Mouse (Mus musculus): ENCODE data around the gene Scgb2b11. TPM values are rescaled to one million over a fixed set of nuclear protein-coding genes. Genes with fewer than 3 reads are reported as not detected.
"Not testable (repeated sequence)": the region's sequence is repeated elsewhere in the genome, so short reads cannot be mapped to it uniquely, and the experiment has no call there.

Gene Scgb2b11
- total RNA-seq (2014; rRNA removed) (not detected in 2 replicates), polyA plus RNA-seq (2015; fragmentation: Nextera tagmentation; extraction: Ambion mirVana) (not detected in 2 replicates)

GRCm38 (mm10) chr7:32211045-32211444, at the start of gene Scgb2b11:
TSS of gene Scgb2b11 (minus strand) at chr7:32211145.
- not testable (repeated sequence) for H3K9ac ChIP-seq (replicated peaks; ENCODE audit: low read length, poor library complexity, severe bottlenecking); H3K27me3 ChIP-seq (ENCODE audit: insufficient read depth, low read length); ATAC-seq (ENCODE audit: low FRiP score); H3K4me1 ChIP-seq (ENCODE audit: insufficient read depth, low read length); H3K9me3 ChIP-seq (ENCODE audit: low read length); H3K36me3 ChIP-seq (ENCODE audit: insufficient read depth, low read length); H3K4me3 ChIP-seq (ENCODE audit: low read depth, low read length); DNase-seq (ENCODE audit: low spot score); H3K4me2 ChIP-seq (ENCODE audit: low read depth, low read length, poor library complexity, severe bottlenecking); H3K27ac ChIP-seq (ENCODE audit: low read depth, low read length)
- WGBS = 90% methylated on average over 2 of the region's 2 CpGs

DNA sequence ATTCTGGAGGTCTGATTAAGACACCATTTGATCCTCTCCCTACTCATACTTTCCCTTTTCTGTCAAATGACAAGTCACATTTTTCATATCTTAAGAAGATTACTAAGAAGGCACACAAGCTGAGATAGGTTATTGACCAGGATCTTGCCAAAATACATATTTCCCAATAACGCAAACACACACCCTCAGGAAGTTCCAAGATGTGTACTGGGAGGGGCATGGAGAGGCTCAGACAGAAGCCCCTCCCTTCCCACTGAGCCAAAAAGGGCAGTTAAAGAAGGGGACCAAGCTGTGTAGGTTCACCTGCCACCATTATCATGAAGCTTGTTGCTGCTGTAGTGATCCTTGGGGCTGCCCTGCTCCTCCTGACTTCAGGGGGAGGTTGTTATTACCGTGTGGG, 11.6 kb upstream of the Scgb2b11 start, which contains the start of gene Scgb1b11:
Scgb1b11 (plus strand) TSS at position 301 of the 400 bp plus-strand sequence.
- not testable (repeated sequence) for H3K27me3 ChIP-seq (ENCODE audit: insufficient read depth, low read length); H3K4me2 ChIP-seq (ENCODE audit: low read depth, low read length, poor library complexity, severe bottlenecking); ATAC-seq (ENCODE audit: low FRiP score); H3K36me3 ChIP-seq (ENCODE audit: insufficient read depth, low read length); H3K4me1 ChIP-seq (ENCODE audit: insufficient read depth, low read length); H3K27ac ChIP-seq (ENCODE audit: low read depth, low read length); H3K4me3 ChIP-seq (ENCODE audit: low read depth, low read length); H3K9ac ChIP-seq (replicated peaks; ENCODE audit: low read length, poor library complexity, severe bottlenecking); H3K9me3 ChIP-seq (ENCODE audit: low read length); DNase-seq (ENCODE audit: low spot score)
- no CpG with 5 or more reads among the region's 2 CpGs for WGBS

Other genes with a start within 250 kb of the Scgb2b11 start
- not detected in 2 replicates for gene Scgb1b10, start 110.3 kb downstream of the Scgb2b11 start, total RNA-seq (2014; rRNA removed)
- gene Scgb1b10, start 110.3 kb downstream of the Scgb2b11 start, polyA plus RNA-seq (2015; fragmentation: Nextera tagmentation; extraction: Ambion mirVana) = not detected in 2 replicates
- not detected in 2 replicates for gene Scgb1b11, start 11.7 kb upstream of the Scgb2b11 start, total RNA-seq (2014; rRNA removed)
- gene Scgb1b11, start 11.7 kb upstream of the Scgb2b11 start, polyA plus RNA-seq (2015; fragmentation: Nextera tagmentation; extraction: Ambion mirVana) = not detected in 2 replicates
- not detected in 2 replicates for gene Scgb2b12, start 116.1 kb upstream of the Scgb2b11 start, total RNA-seq (2014; rRNA removed)
- gene Scgb2b12, start 116.1 kb upstream of the Scgb2b11 start, polyA plus RNA-seq (2015; fragmentation: Nextera tagmentation; extraction: Ambion mirVana) = not detected in 2 replicates
- gene Scgb1b12, start 123.0 kb upstream of the Scgb2b11 start, total RNA-seq (2014; rRNA removed) = not detected in 2 replicates
- gene Scgb1b12, start 123.0 kb upstream of the Scgb2b11 start, polyA plus RNA-seq (2015; fragmentation: Nextera tagmentation; extraction: Ambion mirVana) = not detected in 2 replicates
- not detected in 2 replicates for gene Scgb1b29, start 230.4 kb upstream of the Scgb2b11 start, total RNA-seq (2014; rRNA removed)
- gene Scgb1b29, start 230.4 kb upstream of the Scgb2b11 start, polyA plus RNA-seq (2015; fragmentation: Nextera tagmentation; extraction: Ambion mirVana) = not detected in 2 replicates